Mouse (Mus musculus) heart, adult 11 months (tissue): Measurements from ENCODE around the gene Mettl1.

Source experiments
- DNase-seq: peaks from one replicate; pipeline ENCODE4 v3.0.0; 2022

Mettl1 gene

GRCm38 (mm10) chr10:127041274-127041766, at the start of gene Mettl1, which contains the start of gene Eef1akmt3:
Gene Mettl1 (plus strand): TSS chr10:127041414.
Gene Eef1akmt3 (minus strand): TSS chr10:127041513.
- DNase-seq, result peak; percentile 96

GRCm38 (mm10) chr10:126991676-126992075, 49.5 kb upstream of the Mettl1 start:
- no peak for DNase-seq

GRCm38 (mm10) chr10:126993621-126994020, 47.6 kb upstream of the Mettl1 start:
- DNase-seq, result no peak

- DNase-seq, result peak; percentile 93
Measured at GRCm38 (mm10) chr10:126997340-126998113, 43.7 kb upstream of the Mettl1 start.

- DNase-seq, result no peak
Measured at GRCm38 (mm10) chr10:127000529-127000928, 40.7 kb upstream of the Mettl1 start, which contains the start of gene Avil. Gene Avil (plus strand): TSS chr10:127000709.

GRCm38 (mm10) chr10:127001297-127001696, 39.9 kb upstream of the Mettl1 start:
- no peak for DNase-seq

- no peak for DNase-seq
Measured at GRCm38 (mm10) chr10:127002056-127002455, 39.2 kb upstream of the Mettl1 start.

GRCm38 (mm10) chr10:127002765-127003164, 38.4 kb upstream of the Mettl1 start:
- DNase-seq, result no peak

GRCm38 (mm10) chr10:127003334-127003733, 37.9 kb upstream of the Mettl1 start:
- no peak for DNase-seq

- no peak for DNase-seq
Measured at GRCm38 (mm10) chr10:127003806-127004205, 37.4 kb upstream of the Mettl1 start.

GRCm38 (mm10) chr10:127016488-127016887, 24.7 kb upstream of the Mettl1 start:
- DNase-seq, result no peak

GRCm38 (mm10) chr10:127017071-127017470, 24.1 kb upstream of the Mettl1 start:
- no peak for DNase-seq

GRCm38 (mm10) chr10:127018422-127018821, 22.8 kb upstream of the Mettl1 start:
- DNase-seq, result no peak

GRCm38 (mm10) chr10:127030336-127031296, 10.6 kb upstream of the Mettl1 start, which contains the start of gene Tsfm:
Gene Tsfm (minus strand): TSS chr10:127030840.
- peak; percentile 98 for DNase-seq

- no peak for DNase-seq
Measured at GRCm38 (mm10) chr10:127033301-127033741, 7.9 kb upstream of the Mettl1 start.

- no peak for DNase-seq
Measured at GRCm38 (mm10) chr10:127036273-127036672, 4.9 kb upstream of the Mettl1 start.

GRCm38 (mm10) chr10:127037641-127038040, 3.6 kb upstream of the Mettl1 start:
- DNase-seq, result no peak

GRCm38 (mm10) chr10:127040569-127041214, 522 bp upstream of the Mettl1 start:
- no peak for DNase-seq

GRCm38 (mm10) chr10:127041774-127042338, 642 bp downstream of the Mettl1 start:
- peak; percentile 98 for DNase-seq

GRCm38 (mm10) chr10:127042468-127043115, 1.4 kb downstream of the Mettl1 start:
- no peak for DNase-seq

- DNase-seq, result no peak
Measured at GRCm38 (mm10) chr10:127043187-127043586, 2.0 kb downstream of the Mettl1 start.

- no peak for DNase-seq
Measured at GRCm38 (mm10) chr10:127047954-127048353, 6.7 kb downstream of the Mettl1 start, which contains the start of gene Cyp27b1. Gene Cyp27b1 (plus strand): TSS chr10:127048250.
